Mouse (Mus musculus) bone marrow macrophage, adult 2 months (primary cell): ENCODE measurements at regions not wholly inside any gene's neighbourhood (a gene's known extent, or its start where the extent isn't known, plus 50 kb on each side); places are given as distances from the start of the nearest gene placed in this dataset.

Experiments used
- CTCF ChIP-seq: IDR thresholded peaks from 2 replicates; pipeline ENCODE4 v1.5.1; 2012; ENCODE audit warnings: low read depth, mild to moderate bottlenecking, low read length, moderate library complexity
- POLR2A ChIP-seq: IDR thresholded peaks from 2 replicates; pipeline ENCODE4 v1.6.1; 2012; ENCODE audit warnings: mild to moderate bottlenecking, low read depth, low read length, borderline replicate concordance

- TF ChIP-seq CTCF (no peak), POLR2A (no peak)
Measured at GRCm38 (mm10) chr9:67104616-67105015, 55.4 kb upstream of the Tpm1 start.
